Mouse (Mus musculus): ENCODE measurements around the gene Gm6685. TPM values are rescaled to one million over a fixed set of nuclear protein-coding genes. Genes with fewer than 3 reads are reported as not detected.

Gene Gm6685
- polyA plus RNA-seq, 1 experiment from 2014 or later = 0.39 TPM

DNA sequence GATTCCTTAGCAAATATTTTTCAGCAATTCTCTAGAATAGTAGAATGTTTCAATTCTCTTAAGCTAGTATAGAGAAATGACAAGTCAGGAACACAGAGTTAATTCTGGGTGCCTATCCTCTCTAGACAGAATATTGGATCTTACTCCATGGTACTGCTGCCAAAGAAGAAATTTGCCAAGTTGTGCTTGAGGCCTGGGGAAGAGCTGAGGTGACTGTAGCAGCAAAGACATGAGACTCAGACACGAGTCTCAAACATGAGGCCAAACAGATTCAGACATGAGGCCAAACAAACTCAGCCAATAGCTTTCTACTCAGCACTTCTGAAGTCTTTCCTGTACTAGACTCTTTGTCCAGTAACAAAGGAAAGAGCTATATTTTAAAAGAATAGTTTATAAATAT lies 26.3 kb downstream of the Gm6685 start:
- 77% methylated on average over 1 of the region's 1 CpGs for WGBS
- Histone ChIP-seq H3K9ac (ENCODE audit: low read depth, low read length) (no peak overlapping the region), H3K9me3 (ENCODE audit: control insufficient read depth, low read length) (no peaks in the 10 kb centered on the region), H3K36me3 (ENCODE audit: control insufficient read depth, insufficient read depth, low read length) (no peaks in the 10 kb centered on the region), H3K27ac (ENCODE audit: low read depth, low read length) (no peak overlapping the region), H3K4me3 (ENCODE audit: low read length) (no peak overlapping the region), H3K4me1 (ENCODE audit: control insufficient read depth, insufficient read depth, low read length) (no peaks in the 10 kb centered on the region), H3K4me2 (replicated peaks; ENCODE audit: low read depth, low read length) (no peak overlapping the region), H3K27me3 (ENCODE audit: control insufficient read depth, insufficient read depth, low read length) (no peaks in the 10 kb centered on the region)
- ATAC-seq (ENCODE audit: low FRiP score, low TSS enrichment) = no peak

DNA sequence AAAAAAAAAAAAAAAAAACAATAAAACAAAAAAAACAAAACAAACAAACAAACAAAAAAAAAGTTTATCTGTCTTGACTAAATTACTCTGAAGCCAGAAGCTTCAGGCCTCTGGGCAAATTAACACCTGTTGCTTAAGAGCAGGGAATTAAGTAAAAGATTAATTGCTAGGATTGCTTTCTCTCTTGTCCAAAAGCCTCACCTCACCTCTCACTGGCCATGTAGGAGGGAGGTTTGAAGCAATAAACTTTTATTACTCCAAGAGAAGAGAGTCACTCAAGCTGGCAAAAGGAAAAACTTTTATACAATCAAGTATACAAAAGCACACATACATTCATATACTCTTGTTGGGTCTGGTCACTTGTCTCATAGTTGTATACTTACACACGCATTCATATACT lies 31.9 kb downstream of the Gm6685 start:
- no peaks in the 10 kb centered on the region for H3K27me3 ChIP-seq (ENCODE audit: control insufficient read depth, insufficient read depth, low read length)
- ATAC-seq (ENCODE audit: low FRiP score, low TSS enrichment) = peak; percentile 62; the same call in 1 of the 2 replicates
- H3K27ac ChIP-seq (ENCODE audit: low read depth, low read length) = no peak overlapping the region
- no peak overlapping the region for H3K9ac ChIP-seq (ENCODE audit: low read depth, low read length)
- H3K4me3 ChIP-seq (ENCODE audit: low read length) = no peak overlapping the region
- no peaks in the 10 kb centered on the region for H3K9me3 ChIP-seq (ENCODE audit: control insufficient read depth, low read length)
- no peaks in the 10 kb centered on the region for H3K36me3 ChIP-seq (ENCODE audit: control insufficient read depth, insufficient read depth, low read length)
- H3K4me1 ChIP-seq (ENCODE audit: control insufficient read depth, insufficient read depth, low read length) = no peaks in the 10 kb centered on the region
- H3K4me2 ChIP-seq (replicated peaks; ENCODE audit: low read depth, low read length) = no peak overlapping the region
- 87% methylated on average over 1 of the region's 1 CpGs for WGBS

- Histone ChIP-seq H3K4me2 (replicated peaks; ENCODE audit: low read depth, low read length) (no peak overlapping the region), H3K4me1 (ENCODE audit: control insufficient read depth, insufficient read depth, low read length) (no peaks in the 10 kb centered on the region), H3K27me3 (ENCODE audit: control insufficient read depth, insufficient read depth, low read length) (no peaks in the 10 kb centered on the region), H3K9me3 (ENCODE audit: control insufficient read depth, low read length) (no peaks in the 10 kb centered on the region), H3K36me3 (ENCODE audit: control insufficient read depth, insufficient read depth, low read length) (no peaks in the 10 kb centered on the region), H3K9ac (ENCODE audit: low read depth, low read length) (no peak overlapping the region), H3K4me3 (ENCODE audit: low read length) (no peak overlapping the region), H3K27ac (ENCODE audit: low read depth, low read length) (no peak overlapping the region)
- ATAC-seq (ENCODE audit: low FRiP score, low TSS enrichment) = no peak
- 87% methylated on average over 1 of the region's 1 CpGs for WGBS
Observed at GRCm38 (mm10) chr11:28290440-28290839, 49.2 kb downstream of the Gm6685 start.

Other genes with a start within 250 kb of the Gm6685 start
- 1.2 and 2.0 TPM in 2 replicates for gene Ccdc85a, start 244.5 kb upstream of the Gm6685 start, polyA plus RNA-seq (2014; fragmentation: Nextera tagmentation; extraction: Ambion mirVana)

All from kidney, embryonic 14.5 days (tissue).